Mouse (Mus musculus): Measurements from ENCODE around the gene Kif20b. TPM values are rescaled to one million over a fixed set of nuclear protein-coding genes. Genes with fewer than 3 reads are reported as not detected.

Kif20b gene
- polyA plus RNA-seq, 1 experiment from 2014 or later, result 85.7 TPM

DNA sequence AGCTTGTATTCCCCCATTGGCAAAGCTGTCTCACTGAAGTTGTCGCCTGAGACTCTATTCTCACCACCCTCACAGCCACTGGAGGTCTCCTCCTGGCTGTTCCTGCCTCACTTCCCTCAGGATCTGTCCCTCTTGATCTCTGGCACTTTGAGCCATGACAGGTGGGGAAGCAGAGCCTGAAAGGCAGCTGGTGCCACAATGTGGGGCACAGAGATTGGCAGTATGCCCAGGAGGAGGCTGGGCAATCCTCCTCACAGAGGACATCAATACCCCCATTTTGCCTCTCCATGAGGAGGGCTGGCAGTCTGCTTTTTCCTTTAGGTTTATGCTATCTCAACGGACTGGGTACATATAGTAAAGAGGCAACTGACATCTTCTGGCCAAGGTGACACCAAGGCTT lies 62.6 kb downstream of the Kif20b start:
- Histone ChIP-seq H3K4me1 (replicated peaks; ENCODE audit: control insufficient read depth, insufficient read depth, low read length) (no peaks in the 10 kb centered on the region), H3K27me3 (ENCODE audit: control insufficient read depth, insufficient read depth, low read depth, low read length) (no peaks in the 10 kb centered on the region), H3K9me3 (ENCODE audit: control insufficient read depth, low read length) (no peaks in the 10 kb centered on the region), H3K4me2 (ENCODE audit: low read depth, low read length) (no peak overlapping the region), H3K36me3 (ENCODE audit: control insufficient read depth, insufficient read depth, low read length) (no peaks in the 10 kb centered on the region), H3K9ac (ENCODE audit: low read length) (no peak overlapping the region), H3K4me3 (ENCODE audit: low read length) (no peak overlapping the region), H3K27ac (ENCODE audit: low read length) (no peak overlapping the region)
- no peak for ATAC-seq (ENCODE audit: low read depth)
- 60% methylated on average over 2 of the region's 2 CpGs for WGBS

DNA sequence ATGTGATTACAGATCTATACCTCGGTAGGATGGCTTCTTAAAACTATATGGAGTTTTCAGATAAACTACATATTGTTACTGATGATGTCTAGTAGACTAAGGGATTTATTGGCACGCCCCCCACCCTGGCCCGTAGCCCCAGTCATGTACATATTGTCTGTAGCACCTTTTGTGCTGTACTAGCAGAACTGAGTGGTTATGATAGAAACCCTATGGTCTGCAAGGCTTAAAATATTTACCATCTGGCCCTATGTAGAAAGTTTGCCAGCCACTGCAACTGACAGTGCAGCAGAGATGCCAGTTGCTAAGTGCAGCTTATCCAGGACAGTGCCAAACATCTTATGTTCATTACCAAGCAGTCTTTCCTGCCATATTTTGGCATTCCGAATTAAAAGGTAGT lies 68.3 kb downstream of the Kif20b start:
- no peak overlapping the region for H3K27ac ChIP-seq (ENCODE audit: low read length)
- no peaks in the 10 kb centered on the region for H3K36me3 ChIP-seq (ENCODE audit: control insufficient read depth, insufficient read depth, low read length)
- 68% methylated on average over 4 of the region's 4 CpGs for WGBS
- no peak overlapping the region for H3K4me3 ChIP-seq (ENCODE audit: low read length)
- no peaks in the 10 kb centered on the region for H3K4me1 ChIP-seq (replicated peaks; ENCODE audit: control insufficient read depth, insufficient read depth, low read length)
- H3K4me2 ChIP-seq (ENCODE audit: low read depth, low read length), result no peak overlapping the region
- no peak overlapping the region for H3K9ac ChIP-seq (ENCODE audit: low read length)
- ATAC-seq (ENCODE audit: low read depth), result no peak
- H3K27me3 ChIP-seq (ENCODE audit: control insufficient read depth, insufficient read depth, low read depth, low read length), result no peaks in the 10 kb centered on the region
- no peaks in the 10 kb centered on the region for H3K9me3 ChIP-seq (ENCODE audit: control insufficient read depth, low read length)

DNA sequence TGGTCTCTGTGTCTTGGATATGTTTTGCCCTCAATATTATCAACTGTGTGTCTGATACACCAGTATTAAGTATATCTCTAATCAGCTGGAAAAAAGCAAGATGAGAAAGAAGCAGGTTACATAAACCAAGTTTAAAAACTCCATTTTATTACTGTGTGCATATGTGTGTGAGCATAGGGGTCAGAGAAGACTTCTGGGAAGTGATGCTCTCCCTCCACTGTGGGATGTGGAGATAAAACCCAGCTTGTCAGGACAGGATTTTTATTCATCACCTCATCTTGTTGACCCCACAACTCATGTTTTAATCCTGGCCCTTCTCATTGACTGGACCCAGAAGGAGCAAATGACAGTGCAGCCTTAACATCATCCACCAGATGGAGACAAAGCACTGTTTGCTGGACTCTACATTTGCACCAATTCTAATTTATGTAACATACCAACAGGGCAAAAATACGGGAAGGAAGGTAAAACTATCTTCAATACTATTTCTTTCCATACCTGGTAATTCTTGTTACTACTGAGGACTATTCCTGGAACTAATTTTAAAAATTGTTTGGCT lies 70.9 kb downstream of the Kif20b start:
- Histone ChIP-seq H3K4me2 (ENCODE audit: low read depth, low read length) (no peak overlapping the region), H3K4me3 (ENCODE audit: low read length) (no peak overlapping the region), H3K27me3 (ENCODE audit: control insufficient read depth, insufficient read depth, low read depth, low read length) (no peaks in the 10 kb centered on the region), H3K4me1 (replicated peaks; ENCODE audit: control insufficient read depth, insufficient read depth, low read length) (no peaks in the 10 kb centered on the region), H3K27ac (ENCODE audit: low read length) (no peak overlapping the region), H3K9ac (ENCODE audit: low read length) (no peak overlapping the region), H3K36me3 (ENCODE audit: control insufficient read depth, insufficient read depth, low read length) (no peaks in the 10 kb centered on the region), H3K9me3 (ENCODE audit: control insufficient read depth, low read length) (no peaks in the 10 kb centered on the region)
- no peak for ATAC-seq (ENCODE audit: low read depth)
- 5% methylated on average over 1 of the region's 1 CpGs for WGBS

- no peaks in the 10 kb centered on the region for H3K9me3 ChIP-seq (ENCODE audit: control insufficient read depth, low read length)
- H3K9ac ChIP-seq (ENCODE audit: low read length), result no peak overlapping the region
- no peaks in the 10 kb centered on the region for H3K4me1 ChIP-seq (replicated peaks; ENCODE audit: control insufficient read depth, insufficient read depth, low read length)
- WGBS, result 60% methylated on average over 3 of the region's 3 CpGs
- no peaks in the 10 kb centered on the region for H3K27me3 ChIP-seq (ENCODE audit: control insufficient read depth, insufficient read depth, low read depth, low read length)
- H3K36me3 ChIP-seq (ENCODE audit: control insufficient read depth, insufficient read depth, low read length), result no peaks in the 10 kb centered on the region
- H3K4me3 ChIP-seq (ENCODE audit: low read length), result no peak overlapping the region
- no peak overlapping the region for H3K4me2 ChIP-seq (ENCODE audit: low read depth, low read length)
- H3K27ac ChIP-seq (ENCODE audit: low read length), result no peak overlapping the region
- no peak for ATAC-seq (ENCODE audit: low read depth)
Observed at GRCm38 (mm10) chr19:35015058-35015457, 92.9 kb downstream of the Kif20b start.

- H3K9ac ChIP-seq (ENCODE audit: low read length), result no peak overlapping the region
- no peak overlapping the region for H3K27ac ChIP-seq (ENCODE audit: low read length)
- H3K36me3 ChIP-seq (ENCODE audit: control insufficient read depth, insufficient read depth, low read length), result no peaks in the 10 kb centered on the region
- H3K9me3 ChIP-seq (ENCODE audit: control insufficient read depth, low read length), result no peaks in the 10 kb centered on the region
- H3K4me2 ChIP-seq (ENCODE audit: low read depth, low read length), result no peak overlapping the region
- WGBS, result 41% methylated on average over 4 of the region's 4 CpGs
- no peak for ATAC-seq (ENCODE audit: low read depth)
- no peaks in the 10 kb centered on the region for H3K27me3 ChIP-seq (ENCODE audit: control insufficient read depth, insufficient read depth, low read depth, low read length)
- no peak overlapping the region for H3K4me3 ChIP-seq (ENCODE audit: low read length)
- H3K4me1 ChIP-seq (replicated peaks; ENCODE audit: control insufficient read depth, insufficient read depth, low read length), result no peaks in the 10 kb centered on the region
Observed at GRCm38 (mm10) chr19:35017474-35018208, 95.5 kb downstream of the Kif20b start.

- no peaks in the 10 kb centered on the region for H3K36me3 ChIP-seq (ENCODE audit: control insufficient read depth, insufficient read depth, low read length)
Observed at GRCm38 (mm10) chr19:35018209-35018581, 96.0 kb downstream of the Kif20b start.

More at GRCm38 (mm10) chr19:35018209-35018581, 96.0 kb downstream of the Kif20b start:
- Histone ChIP-seq H3K9me3 (ENCODE audit: control insufficient read depth, low read length) (no peaks in the 10 kb centered on the region), H3K27me3 (ENCODE audit: control insufficient read depth, insufficient read depth, low read depth, low read length) (no peaks in the 10 kb centered on the region), H3K4me3 (ENCODE audit: low read length) (no peak overlapping the region), H3K27ac (ENCODE audit: low read length) (no peak overlapping the region), H3K4me1 (replicated peaks; ENCODE audit: control insufficient read depth, insufficient read depth, low read length) (no peaks in the 10 kb centered on the region), H3K9ac (ENCODE audit: low read length) (no peak overlapping the region), H3K4me2 (ENCODE audit: low read depth, low read length) (no peak overlapping the region)
- ATAC-seq (ENCODE audit: low read depth), result no peak
- 34% methylated on average over 4 of the region's 4 CpGs for WGBS

MicroRNAs encoded within 50 kb of the gene (microRNA counts, 519-probe panel; counts per million panel counts)
- microRNA mmu-miR-1950, result not detected

Small RNA genes within 50 kb of the gene (microRNA-seq; reads per million reads assigned to microRNA genes)
- gene Mir1950, result not detected

Other genes with a start within 250 kb of the Kif20b start
- 15.7 and 16.0 TPM in 2 replicates for gene Slc16a12, start 175.1 kb upstream of the Kif20b start, polyA plus RNA-seq (2015; fragmentation: Nextera tagmentation; extraction: Ambion mirVana)
- 7.0 and 7.5 TPM in 2 replicates for gene Pank1, start 42.9 kb upstream of the Kif20b start, polyA plus RNA-seq (2015; fragmentation: Nextera tagmentation; extraction: Ambion mirVana)